Mouse (Mus musculus) erythroblast, adult 5-6 weeks (primary cell): Measurements from ENCODE around the gene Gcnt1. TPM values are rescaled to one million over a fixed set of nuclear protein-coding genes. Genes with fewer than 3 reads are reported as not detected.

Experiments
- ATAC-seq: replicated peaks from 2 replicates; pipeline ENCODE4 v1.8.0; 2016; ENCODE audit warnings: moderate number of reproducible peaks, mild to moderate bottlenecking, moderate TSS enrichment, inconsistent platforms; ENCODE audit not compliant: poor library complexity, low FRiP score, severe bottlenecking
- total RNA-seq, 2 experiments: library from RNA; stranded (forward) in 1 of 2; stranded (reverse) in 1 of 2; fragments of 150-400 nt in 1 of 2; fragments of 200-764, 138-1000 nt in 1 of 2; gene quantifications; 2 replicates each; pipeline versions ENCODE4 v1.2.3 to v1.2.4; 2015 to 2017; ENCODE audit warnings: low replicate concordance in 2 of 2

Gene Gcnt1
- total RNA-seq, 2 experiments from 2014 or later, result 254 to 309 TPM

GRCm38 (mm10) chr19:17369581-17369980, 3.1 kb downstream of the Gcnt1 start:
- ATAC-seq, result no peak

GRCm38 (mm10) chr19:17368557-17368956, 4.1 kb downstream of the Gcnt1 start:
- no peak for ATAC-seq

GRCm38 (mm10) chr19:17366364-17367090, 6.1 kb downstream of the Gcnt1 start:
- ATAC-seq, result no peak

GRCm38 (mm10) chr19:17364741-17365140, 7.9 kb downstream of the Gcnt1 start:
- ATAC-seq, result peak; percentile 90

GRCm38 (mm10) chr19:17361181-17361580, 11.5 kb downstream of the Gcnt1 start:
- no peak for ATAC-seq

- ATAC-seq, result no peak
These were observed 13.2 kb downstream of the Gcnt1 start for GRCm38 (mm10) chr19:17359315-17359890.

- ATAC-seq, result no peak
These were observed 15.3 kb downstream of the Gcnt1 start for GRCm38 (mm10) chr19:17357391-17357790.

GRCm38 (mm10) chr19:17356932-17357331, 15.7 kb downstream of the Gcnt1 start:
- ATAC-seq, result no peak

- peak; percentile 81 for ATAC-seq
These were observed 16.4 kb downstream of the Gcnt1 start for GRCm38 (mm10) chr19:17355950-17356867.

- ATAC-seq, result peak; percentile 47
These were observed 17.3 kb downstream of the Gcnt1 start for GRCm38 (mm10) chr19:17355361-17355760.

GRCm38 (mm10) chr19:17354797-17355196, 17.8 kb downstream of the Gcnt1 start:
- peak; percentile 54 for ATAC-seq

- ATAC-seq, result peak; percentile 37
These were observed 18.3 kb downstream of the Gcnt1 start for GRCm38 (mm10) chr19:17354362-17354761.

- no peak for ATAC-seq
These were observed 18.9 kb downstream of the Gcnt1 start for GRCm38 (mm10) chr19:17353727-17354126.

- ATAC-seq, result no peak
These were observed 24.8 kb downstream of the Gcnt1 start for GRCm38 (mm10) chr19:17347852-17348251.

- no peak for ATAC-seq
These were observed 25.7 kb downstream of the Gcnt1 start for GRCm38 (mm10) chr19:17346716-17347474.

- no peak for ATAC-seq
These were observed 27.8 kb downstream of the Gcnt1 start for GRCm38 (mm10) chr19:17344881-17345280.

GRCm38 (mm10) chr19:17339563-17339962, 33.1 kb downstream of the Gcnt1 start:
- ATAC-seq, result no peak

- peak; percentile 14; the same call in 1 of the 2 replicates for ATAC-seq
These were observed 35.5 kb downstream of the Gcnt1 start for GRCm38 (mm10) chr19:17337057-17337679.

- ATAC-seq, result no peak
These were observed 36.0 kb downstream of the Gcnt1 start for GRCm38 (mm10) chr19:17336646-17337045.
